ENCODE assay signal across 8 mouse cellular contexts in genomic region chr16:91727433-91727832, GRCm38 (mm10). TPM values are rescaled to one million over a fixed set of nuclear protein-coding genes. Genes with fewer than 3 reads are reported as not detected.
DNase-seq lines count a peak whose midpoint lies in the region; ATAC-seq lines count a peak whose summit lies in the region.

No protein-coding gene starts in this region.

- H3K9me3 ChIP-seq in embryonic facial prominence, embryonic 11.5 days (replicated peaks; ENCODE audit: control insufficient read depth, low read length) = no peaks in the 10 kb centered on the region
- H3K9me3 ChIP-seq in limb, embryonic 12.5 days = no peaks in the 10 kb centered on the region
- no peaks in the 10 kb centered on the region for H3K9me3 ChIP-seq in midbrain, embryonic 13.5 days

- peak overlapping the region; percentile 46; the same call in 1 of the 2 replicates for H3K4me2 ChIP-seq in embryonic facial prominence, embryonic 11.5 days (ENCODE audit: low read depth, low read length)
- peak overlapping the region; percentile 78 for H3K4me2 ChIP-seq in limb, embryonic 12.5 days
- H3K4me2 ChIP-seq in midbrain, embryonic 13.5 days (replicated peaks) = peak overlapping the region; percentile 74

- H3K4me1 ChIP-seq in embryonic facial prominence, embryonic 11.5 days (ENCODE audit: control insufficient read depth, insufficient read depth, low read length) = no peaks in the 10 kb centered on the region
- H3K4me1 ChIP-seq in limb, embryonic 12.5 days (replicated peaks) = peaks cover 21% of the 10 kb centered on the region
- peaks cover 41% of the 10 kb centered on the region for H3K4me1 ChIP-seq in midbrain, embryonic 13.5 days (replicated peaks)

- peak; percentile 27 for DNase-seq in kidney, adult 9 months
- no peak for DNase-seq in kidney, postnatal 25 days
- DNase-seq in embryonic facial prominence, embryonic 11.5 days (ENCODE audit: low spot score) = no peak
- no peak for DNase-seq in natural killer cell, adult 2 months (ENCODE audit: low spot score in 2 of 2)
- no peak for DNase-seq in urinary bladder, postnatal 25 days (ENCODE audit: low spot score)
- no peak for DNase-seq in right cerebral cortex, postnatal 14 days

- H3K27me3 ChIP-seq in embryonic facial prominence, embryonic 11.5 days (ENCODE audit: control insufficient read depth, insufficient read depth, low read length) = no peaks in the 10 kb centered on the region
- no peaks in the 10 kb centered on the region for H3K27me3 ChIP-seq in limb, embryonic 12.5 days
- H3K27me3 ChIP-seq in midbrain, embryonic 13.5 days = no peaks in the 10 kb centered on the region

- H3K36me3 ChIP-seq in embryonic facial prominence, embryonic 11.5 days (replicated peaks; ENCODE audit: control insufficient read depth, insufficient read depth, low read depth, low read length) = no peaks in the 10 kb centered on the region
- peaks cover 11% of the 10 kb centered on the region; the same call in 1 of the 2 replicates for H3K36me3 ChIP-seq in limb, embryonic 12.5 days
- H3K36me3 ChIP-seq in midbrain, embryonic 13.5 days = peaks cover 12% of the 10 kb centered on the region; the same call in 1 of the 2 replicates

- WGBS in embryonic facial prominence, embryonic 11.5 days = 88% methylated on average over 15 of the region's 15 CpGs
- WGBS in limb, embryonic 12.5 days = 93% methylated on average over 15 of the region's 15 CpGs
- WGBS in midbrain, embryonic 13.5 days = 90% methylated on average over 15 of the region's 15 CpGs

- H3K4me3 ChIP-seq in embryonic facial prominence, embryonic 11.5 days (ENCODE audit: low read depth, low read length) = no peak overlapping the region
- peak overlapping the region; percentile 96 for H3K4me3 ChIP-seq in limb, embryonic 12.5 days (replicated peaks)
- peak overlapping the region; percentile 95 for H3K4me3 ChIP-seq in midbrain, embryonic 13.5 days (replicated peaks)

- H3K9ac ChIP-seq in embryonic facial prominence, embryonic 11.5 days (replicated peaks; ENCODE audit: low read length) = no peak overlapping the region
- peak overlapping the region; percentile 58 for H3K9ac ChIP-seq in limb, embryonic 12.5 days (replicated peaks)
- H3K9ac ChIP-seq in midbrain, embryonic 13.5 days (replicated peaks) = peak overlapping the region; percentile 73

- H3K27ac ChIP-seq in embryonic facial prominence, embryonic 11.5 days (replicated peaks; ENCODE audit: low read depth, low read length) = no peak overlapping the region
- no peak overlapping the region for H3K27ac ChIP-seq in limb, embryonic 12.5 days
- H3K27ac ChIP-seq in midbrain, embryonic 13.5 days = peak overlapping the region; percentile 97; the same call in 1 of the 2 replicates

- no peak for ATAC-seq in embryonic facial prominence, embryonic 11.5 days (replicated peaks; ENCODE audit: insufficient number of reproducible peaks, low FRiP score, low TSS enrichment, low read depth)
- no peak for ATAC-seq in limb, embryonic 12.5 days (ENCODE audit: insufficient number of reproducible peaks, insufficient read depth, low FRiP score, low TSS enrichment, low read depth)
- ATAC-seq in midbrain, embryonic 13.5 days = no peak

RNA-seq across cellular contexts. Expression of gene Cryzl1, which starts 1.3 kb away (rescaled TPM):
- polyA plus RNA-seq in embryonic facial prominence, embryonic 11.5 days (2014; fragmentation: Nextera tagmentation; extraction: Ambion mirVana) = 66.7 and 76.4 TPM in 2 replicates
- 68.2 and 70.3 TPM in 2 replicates for polyA plus RNA-seq in limb, embryonic 12.5 days (2016; fragmentation: Nextera tagmentation; extraction: Ambion mirVana)
- 103 and 110 TPM in 2 replicates for polyA plus RNA-seq in midbrain, embryonic 13.5 days (2015; fragmentation: Nextera tagmentation; extraction: Ambion mirVana)

RNA-seq across cellular contexts. Expression of gene Itsn1, which starts 1.6 kb away (rescaled TPM):
- polyA plus RNA-seq in embryonic facial prominence, embryonic 11.5 days (2014; fragmentation: Nextera tagmentation; extraction: Ambion mirVana) = 36.5 and 40.1 TPM in 2 replicates
- polyA plus RNA-seq in limb, embryonic 12.5 days (2016; fragmentation: Nextera tagmentation; extraction: Ambion mirVana) = 38.3 and 39.8 TPM in 2 replicates
- polyA plus RNA-seq in midbrain, embryonic 13.5 days (2015; fragmentation: Nextera tagmentation; extraction: Ambion mirVana) = 61.6 and 62.7 TPM in 2 replicates

RNA-seq across cellular contexts. Expression of gene Donson, which starts 38.9 kb away (rescaled TPM):
- polyA plus RNA-seq in embryonic facial prominence, embryonic 11.5 days (2014; fragmentation: Nextera tagmentation; extraction: Ambion mirVana) = 32.4 and 36.7 TPM in 2 replicates
- 36.2 and 38.5 TPM in 2 replicates for polyA plus RNA-seq in limb, embryonic 12.5 days (2016; fragmentation: Nextera tagmentation; extraction: Ambion mirVana)
- polyA plus RNA-seq in midbrain, embryonic 13.5 days (2015; fragmentation: Nextera tagmentation; extraction: Ambion mirVana) = 21.9 and 26.9 TPM in 2 replicates
